Mouse (Mus musculus): ENCODE data around the gene Olfr1100.

GRCm38 (mm10) chr2:87026980-87027379 is 47.2 kb upstream of the Olfr1100 start, which contains the start of gene Olfr1104:
- TF ChIP-seq POLR2A (IDR thresholded peaks at IDR 0.05; ENCODE audit: insufficient read depth, low read depth, low read length) (no peak), EP300 (IDR thresholded peaks at IDR 0.05; ENCODE audit: insufficient read depth, low read depth, low read length) (no peak)

Measured in heart, adult 2 months (tissue).